Mouse (Mus musculus): ENCODE measurements around the gene AC129217.1. TPM values are rescaled to one million over a fixed set of nuclear protein-coding genes. Genes with fewer than 3 reads are reported as not detected.

Gene AC129217.1
- total and polyA plus RNA-seq, 3 experiments, result 0.23 to 53.4 TPM; not detected in 1

GRCm38 (mm10) chr19:8859018-8859417 is 29.4 kb downstream of the AC129217.1 start:
- Histone ChIP-seq H3K27me3 (ENCODE audit: control insufficient read depth in 1 of 2, insufficient read depth in 2 of 2, low read length in 2 of 2) (no peaks in the 10 kb centered on the region), H3K4me3 (ENCODE audit: control insufficient read depth in 1 of 2, insufficient read depth in 1 of 2, low read depth in 2 of 2, low read length in 2 of 2) (no peak overlapping the region), H3K9ac (ENCODE audit: control insufficient read depth, low read depth, low read length, poor library complexity, severe bottlenecking) (no peak overlapping the region), H3K36me3 (ENCODE audit: control insufficient read depth in 1 of 2, insufficient read depth in 2 of 2, low read length in 2 of 2) (no peaks in the 10 kb centered on the region), H3K79me2 (ENCODE audit: control insufficient read depth, insufficient read depth, low read length, poor library complexity) (no peaks in the 10 kb centered on the region), H3K4me1 (ENCODE audit: control insufficient read depth in 1 of 2, insufficient read depth in 2 of 2, low read length in 2 of 2) (no peaks in the 10 kb centered on the region), H3K9me3 (replicated peaks; ENCODE audit: insufficient read depth, low read length) (no peaks in the 10 kb centered on the region), H3K27ac (ENCODE audit: control insufficient read depth, low read depth, low read length) (no peak overlapping the region)
- DNase-seq (ENCODE audit: low read depth, low spot score), result peak; percentile 63
- no peak for TF ChIP-seq ETS1 (IDR thresholded peaks at IDR 0.05; ENCODE audit: low read depth, low read length)
- TF ChIP-seq CHD2 (IDR thresholded peaks at IDR 0.05; ENCODE audit: low read length), result no peak
- TF ChIP-seq CHD1 (IDR thresholded peaks at IDR 0.05; ENCODE audit: low read depth, low read length), result no peak
- no peak for TF ChIP-seq NELFE (IDR thresholded peaks at IDR 0.05; ENCODE audit: low read depth, low read length)
- no peak for TF ChIP-seq MYC (IDR thresholded peaks at IDR 0.05; ENCODE audit: low read depth, low read length)
- TF ChIP-seq EP300 (IDR thresholded peaks at IDR 0.05; ENCODE audit: low read depth in 1 of 2, low read length in 2 of 2), result no peak
- no peak for TF ChIP-seq HCFC1 (IDR thresholded peaks at IDR 0.05; ENCODE audit: low read depth, low read length)
- no peak for TF ChIP-seq KAT2A (conservative IDR thresholded peaks at IDR 0.05; ENCODE audit: low read depth, low read length)
- no peak for TF ChIP-seq JUND (IDR thresholded peaks at IDR 0.05; ENCODE audit: low read depth, low read length)
- no peak for TF ChIP-seq ELF1 (IDR thresholded peaks at IDR 0.05; ENCODE audit: low read depth, low read length)
- no peak for TF ChIP-seq E2F4 (IDR thresholded peaks at IDR 0.05; ENCODE audit: borderline replicate concordance, low read depth, low read length)
- no peak for TF ChIP-seq POLR2AphosphoS5 (IDR thresholded peaks at IDR 0.05; ENCODE audit: borderline replicate concordance, low read depth, low read length)
- TF ChIP-seq MAZ (IDR thresholded peaks at IDR 0.05; ENCODE audit: low read depth, low read length), result no peak
- TF ChIP-seq RAD21 (IDR thresholded peaks at IDR 0.05; ENCODE audit: low read depth, low read length), result peak; percentile 76
- TF ChIP-seq GATA1 (IDR thresholded peaks at IDR 0.05; ENCODE audit: low read depth, low read length), result no peak
- TF ChIP-seq POLR2A (IDR thresholded peaks at IDR 0.05; ENCODE audit: control insufficient read depth in 1 of 2, insufficient read depth in 1 of 2, low read depth in 1 of 2, low read length in 2 of 2, poor library complexity in 1 of 2), result no peak
- TF ChIP-seq MAX (IDR thresholded peaks at IDR 0.05; ENCODE audit: low read length), result no peak
- no peak for TF ChIP-seq POLR2AphosphoS2 (IDR thresholded peaks at IDR 0.05; ENCODE audit: low read length)
- TF ChIP-seq SIN3A (IDR thresholded peaks at IDR 0.05; ENCODE audit: low read length), result 0 out of 2 replicates have a peak, but pooled peaks have one; percentile 28
- no peak for TF ChIP-seq GABPA (IDR thresholded peaks at IDR 0.05; ENCODE audit: low read depth, low read length)
- no peak for TF ChIP-seq USF2 (IDR thresholded peaks at IDR 0.05; ENCODE audit: borderline replicate concordance in 1 of 2, insufficient read depth in 1 of 2, low read depth in 1 of 2, low read length in 2 of 2)
- TF ChIP-seq MAFK (IDR thresholded peaks at IDR 0.05; ENCODE audit: borderline replicate concordance, low read depth, low read length), result no peak
- no peak for TF ChIP-seq MEF2A (IDR thresholded peaks at IDR 0.05; ENCODE audit: extremely low read depth, insufficient replicate concordance, low read depth, low read length, poor library complexity, severe bottlenecking)
- TF ChIP-seq CTCF (IDR thresholded peaks at IDR 0.05 in 2 of 3, conservative IDR thresholded peaks at IDR 0.05 in 1 of 3; ENCODE audit: control insufficient read depth in 1 of 3, insufficient read depth in 1 of 3, low read depth in 2 of 3, low read length in 3 of 3, poor library complexity in 1 of 3, severe bottlenecking in 1 of 3), result peak; percentile 52 to 80 (median 55)
- TF ChIP-seq ZMIZ1 (IDR thresholded peaks at IDR 0.05; ENCODE audit: low read depth, low read length), result no peak
- peak; percentile 54; the same call in 1 of the 2 replicates for TF ChIP-seq TBP (IDR thresholded peaks at IDR 0.05; ENCODE audit: low read depth, low read length)
- TF ChIP-seq MYB (IDR thresholded peaks at IDR 0.05; ENCODE audit: low read depth, low read length), result no peak
- no peak for TF ChIP-seq MXI1 (IDR thresholded peaks at IDR 0.05; ENCODE audit: low read depth, low read length)
- TF ChIP-seq RCOR1 (IDR thresholded peaks at IDR 0.05; ENCODE audit: low read depth, low read length), result no peak
- no peak for TF ChIP-seq NRF1 (IDR thresholded peaks at IDR 0.05; ENCODE audit: insufficient read depth, low read depth, low read length, poor library complexity, severe bottlenecking)
- TF ChIP-seq ZKSCAN1 (IDR thresholded peaks at IDR 0.05; ENCODE audit: low read depth, low read length), result no peak
- TF ChIP-seq TAL1 (IDR thresholded peaks at IDR 0.05; ENCODE audit: low read length), result no peak
- no peak for TF ChIP-seq UBTF (IDR thresholded peaks at IDR 0.05; ENCODE audit: borderline replicate concordance, insufficient read depth, low read depth, low read length)
- TF ChIP-seq BHLHE40 (IDR thresholded peaks at IDR 0.05; ENCODE audit: borderline replicate concordance, low read depth, low read length), result no peak
- TF ChIP-seq USF1 (IDR thresholded peaks at IDR 0.05; ENCODE audit: low read depth, low read length), result no peak
- peak; percentile 94 for TF ChIP-seq SMC3 (IDR thresholded peaks at IDR 0.05; ENCODE audit: low read depth, low read length)
- no peak for TF ChIP-seq ZNF384 (IDR thresholded peaks at IDR 0.05; ENCODE audit: low read depth, low read length)
- TF ChIP-seq TCF12 (IDR thresholded peaks at IDR 0.05; ENCODE audit: low read depth, low read length), result no peak
- peak; percentile 82 for TF ChIP-seq ZC3H11A (IDR thresholded peaks at IDR 0.05; ENCODE audit: low read depth, low read length)
